Mouse (Mus musculus) MEL (cell line): Measurements from ENCODE around the gene Nrxn2.

ENCODE experiments used
- CTCF ChIP-seq, 3 experiments: IDR thresholded peaks in 2 of 3; conservative IDR thresholded peaks in 1 of 3; 2 replicates each; pipeline ENCODE4 v1.5.1; 2011 to 2012; ENCODE audit warnings: low read length in 3 of 3, low read depth in 2 of 3, mild to moderate bottlenecking in 2 of 3, improper control_type of control experiment in 1 of 3, inconsistent platforms in 1 of 3, mixed read lengths in 1 of 3, moderate library complexity in 1 of 3; ENCODE audit not compliant: control insufficient read depth in 1 of 3, insufficient read depth in 1 of 3, poor library complexity in 1 of 3, severe bottlenecking in 1 of 3
- HCFC1 ChIP-seq: IDR thresholded peaks from 2 replicates; pipeline ENCODE4 v1.6.1; 2012; ENCODE audit warnings: low read depth, mild to moderate bottlenecking, inconsistent platforms, low read length, improper control_type of control experiment, moderate library complexity
- MXI1 ChIP-seq: IDR thresholded peaks from 2 replicates; pipeline ENCODE4 v1.6.1; 2011; ENCODE audit warnings: mild to moderate bottlenecking, low read depth, low read length, improper control_type of control experiment
- NELFE ChIP-seq: IDR thresholded peaks from 2 replicates; pipeline ENCODE4 v1.6.1; 2011; ENCODE audit warnings: low read depth, low read length, improper control_type of control experiment
- POLR2A ChIP-seq, 2 experiments: IDR thresholded peaks; 2 replicates each; pipeline ENCODE4 v1.6.1; 2011 to 2012; ENCODE audit warnings: low read length in 2 of 2, mild to moderate bottlenecking in 2 of 2, control low read depth in 1 of 2, improper control_type of control experiment in 1 of 2, low read depth in 1 of 2, moderate library complexity in 1 of 2; ENCODE audit not compliant: control insufficient read depth in 1 of 2, insufficient read depth in 1 of 2, poor library complexity in 1 of 2
- RAD21 ChIP-seq: IDR thresholded peaks from 2 replicates; pipeline ENCODE4 v1.6.1; 2011; ENCODE audit warnings: mild to moderate bottlenecking, low read depth, low read length, improper control_type of control experiment
- TAL1 ChIP-seq: IDR thresholded peaks from 2 replicates; pipeline ENCODE4 v1.6.1; 2012; ENCODE audit warnings: mild to moderate bottlenecking, inconsistent platforms, low read length, moderate library complexity, mixed read lengths
- USF1 ChIP-seq: IDR thresholded peaks from 2 replicates; pipeline ENCODE4 v1.6.1; 2014; ENCODE audit warnings: low read depth, mild to moderate bottlenecking, inconsistent platforms, low read length, improper control_type of control experiment, moderate library complexity
- ZNF384 ChIP-seq: IDR thresholded peaks from 2 replicates; pipeline ENCODE4 v1.6.1; 2012; ENCODE audit warnings: low read depth, mild to moderate bottlenecking, inconsistent platforms, low read length, improper control_type of control experiment

GRCm38 (mm10) chr19:6509881-6510280 is 91.3 kb downstream of the Nrxn2 start:
- TF ChIP-seq CTCF (IDR thresholded peaks at IDR 0.05 in 2 of 3, conservative IDR thresholded peaks at IDR 0.05 in 1 of 3; ENCODE audit: control insufficient read depth in 1 of 3, insufficient read depth in 1 of 3, low read depth in 2 of 3, low read length in 3 of 3, poor library complexity in 1 of 3, severe bottlenecking in 1 of 3) (no peak), ZNF384 (no peak), NELFE (no peak), TAL1 (no peak), MXI1 (no peak), RAD21 (no peak), POLR2A (IDR thresholded peaks at IDR 0.05; ENCODE audit: control insufficient read depth in 1 of 2, insufficient read depth in 1 of 2, low read depth in 1 of 2, low read length in 2 of 2, poor library complexity in 1 of 2) (no peak), USF1 (no peak), HCFC1 (no peak)
